Mouse (Mus musculus): Measurements from ENCODE around the gene Nfasc.

Nfasc gene

GRCm38 (mm10) chr1:132733873-132734447 lies 7.6 kb downstream of the Nfasc start:
- ATAC-seq (ENCODE audit: insufficient number of reproducible peaks, low FRiP score, low TSS enrichment), result no peak

- ATAC-seq (ENCODE audit: insufficient number of reproducible peaks, low FRiP score, low TSS enrichment), result no peak
These were observed 9.3 kb downstream of the Nfasc start for GRCm38 (mm10) chr1:132732307-132732706.

- no peak for ATAC-seq (ENCODE audit: insufficient number of reproducible peaks, low FRiP score, low TSS enrichment)
These were observed 14.0 kb downstream of the Nfasc start for GRCm38 (mm10) chr1:132727548-132727947.

GRCm38 (mm10) chr1:132722362-132722761 lies 19.2 kb downstream of the Nfasc start:
- ATAC-seq (ENCODE audit: insufficient number of reproducible peaks, low FRiP score, low TSS enrichment), result peak; percentile 54; the same call in 1 of the 2 replicates

GRCm38 (mm10) chr1:132721266-132721665 lies 20.3 kb downstream of the Nfasc start:
- no peak for ATAC-seq (ENCODE audit: insufficient number of reproducible peaks, low FRiP score, low TSS enrichment)

GRCm38 (mm10) chr1:132718225-132718624 lies 23.4 kb downstream of the Nfasc start:
- ATAC-seq (ENCODE audit: insufficient number of reproducible peaks, low FRiP score, low TSS enrichment), result no peak

- no peak for ATAC-seq (ENCODE audit: insufficient number of reproducible peaks, low FRiP score, low TSS enrichment)
These were observed 26.6 kb downstream of the Nfasc start for GRCm38 (mm10) chr1:132715044-132715443.

GRCm38 (mm10) chr1:132709419-132709818 lies 32.2 kb downstream of the Nfasc start:
- 0 out of 2 replicates have a peak, but pooled peaks have one; percentile 15 for ATAC-seq (ENCODE audit: insufficient number of reproducible peaks, low FRiP score, low TSS enrichment)

- no peak for ATAC-seq (ENCODE audit: insufficient number of reproducible peaks, low FRiP score, low TSS enrichment)
These were observed 34.3 kb downstream of the Nfasc start for GRCm38 (mm10) chr1:132707301-132707700.

GRCm38 (mm10) chr1:132703467-132703866 lies 38.1 kb downstream of the Nfasc start:
- no peak for ATAC-seq (ENCODE audit: insufficient number of reproducible peaks, low FRiP score, low TSS enrichment)

- no peak for ATAC-seq (ENCODE audit: insufficient number of reproducible peaks, low FRiP score, low TSS enrichment)
These were observed 44.7 kb downstream of the Nfasc start for GRCm38 (mm10) chr1:132696926-132697325.

- no peak for ATAC-seq (ENCODE audit: insufficient number of reproducible peaks, low FRiP score, low TSS enrichment)
These were observed 45.4 kb downstream of the Nfasc start for GRCm38 (mm10) chr1:132696232-132696631.

- ATAC-seq (ENCODE audit: insufficient number of reproducible peaks, low FRiP score, low TSS enrichment), result no peak
These were observed 47.6 kb downstream of the Nfasc start for GRCm38 (mm10) chr1:132694007-132694406.

- ATAC-seq (ENCODE audit: insufficient number of reproducible peaks, low FRiP score, low TSS enrichment), result no peak
These were observed 52.4 kb downstream of the Nfasc start for GRCm38 (mm10) chr1:132689181-132689580.

- no peak for ATAC-seq (ENCODE audit: insufficient number of reproducible peaks, low FRiP score, low TSS enrichment)
These were observed 62.7 kb downstream of the Nfasc start for GRCm38 (mm10) chr1:132678935-132679334.

- ATAC-seq (ENCODE audit: insufficient number of reproducible peaks, low FRiP score, low TSS enrichment), result no peak
These were observed 63.5 kb downstream of the Nfasc start for GRCm38 (mm10) chr1:132678076-132678475.

GRCm38 (mm10) chr1:132672704-132673103 lies 68.9 kb downstream of the Nfasc start:
- no peak for ATAC-seq (ENCODE audit: insufficient number of reproducible peaks, low FRiP score, low TSS enrichment)

- ATAC-seq (ENCODE audit: insufficient number of reproducible peaks, low FRiP score, low TSS enrichment), result no peak
These were observed 72.4 kb downstream of the Nfasc start for GRCm38 (mm10) chr1:132669200-132669599.

GRCm38 (mm10) chr1:132660354-132660753 lies 81.2 kb downstream of the Nfasc start:
- ATAC-seq (ENCODE audit: insufficient number of reproducible peaks, low FRiP score, low TSS enrichment), result no peak

GRCm38 (mm10) chr1:132659604-132660003 lies 82.0 kb downstream of the Nfasc start:
- ATAC-seq (ENCODE audit: insufficient number of reproducible peaks, low FRiP score, low TSS enrichment), result no peak

- peak; percentile 43; the same call in 1 of the 2 replicates for ATAC-seq (ENCODE audit: insufficient number of reproducible peaks, low FRiP score, low TSS enrichment)
These were observed 86.0 kb downstream of the Nfasc start for GRCm38 (mm10) chr1:132655611-132656010.

GRCm38 (mm10) chr1:132654769-132655168 lies 86.8 kb downstream of the Nfasc start:
- ATAC-seq (ENCODE audit: insufficient number of reproducible peaks, low FRiP score, low TSS enrichment), result no peak

All from cerebellum, adult (tissue).